Mouse (Mus musculus): ENCODE results near the gene Isoc2a.

The Isoc2a gene

DNA sequence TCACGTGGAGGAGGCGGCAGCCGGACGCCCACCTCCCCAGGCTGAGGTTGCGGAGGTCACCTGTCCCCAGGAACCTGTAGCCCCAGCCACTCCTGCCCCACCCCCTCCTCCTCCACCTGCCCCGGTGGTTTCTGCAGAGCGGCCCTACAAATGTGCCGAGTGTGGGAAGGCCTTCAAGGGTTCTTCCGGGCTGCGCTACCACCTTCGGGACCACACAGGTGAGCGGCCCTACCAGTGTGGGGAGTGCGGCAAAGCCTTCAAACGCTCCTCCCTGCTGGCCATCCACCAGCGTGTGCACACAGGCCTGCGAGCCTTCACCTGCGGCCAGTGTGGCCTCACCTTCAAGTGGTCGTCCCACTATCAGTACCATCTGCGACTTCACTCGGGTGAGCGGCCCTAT, 43.0 kb downstream of the Isoc2a start:
- no peak for DNase-seq

DNA sequence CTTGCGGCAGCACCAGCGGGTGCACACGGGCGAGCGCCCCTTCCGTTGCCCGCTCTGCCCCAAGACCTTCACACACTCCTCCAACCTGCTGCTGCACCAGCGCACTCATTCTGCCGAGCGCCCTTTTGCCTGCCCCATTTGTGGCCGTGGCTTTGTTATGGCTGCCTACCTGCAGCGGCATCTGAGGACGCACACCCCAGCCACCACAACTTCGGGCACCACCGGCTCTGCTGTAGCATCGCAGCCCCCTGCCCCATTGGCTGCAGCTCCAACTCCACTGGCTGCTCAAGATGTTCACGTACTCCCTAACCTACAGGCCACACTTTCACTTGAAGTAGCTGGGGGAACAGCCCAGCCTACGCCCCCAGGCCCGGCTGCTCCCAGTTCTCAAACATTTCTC, 43.5 kb downstream of the Isoc2a start:
- DNase-seq = no peak

DNA sequence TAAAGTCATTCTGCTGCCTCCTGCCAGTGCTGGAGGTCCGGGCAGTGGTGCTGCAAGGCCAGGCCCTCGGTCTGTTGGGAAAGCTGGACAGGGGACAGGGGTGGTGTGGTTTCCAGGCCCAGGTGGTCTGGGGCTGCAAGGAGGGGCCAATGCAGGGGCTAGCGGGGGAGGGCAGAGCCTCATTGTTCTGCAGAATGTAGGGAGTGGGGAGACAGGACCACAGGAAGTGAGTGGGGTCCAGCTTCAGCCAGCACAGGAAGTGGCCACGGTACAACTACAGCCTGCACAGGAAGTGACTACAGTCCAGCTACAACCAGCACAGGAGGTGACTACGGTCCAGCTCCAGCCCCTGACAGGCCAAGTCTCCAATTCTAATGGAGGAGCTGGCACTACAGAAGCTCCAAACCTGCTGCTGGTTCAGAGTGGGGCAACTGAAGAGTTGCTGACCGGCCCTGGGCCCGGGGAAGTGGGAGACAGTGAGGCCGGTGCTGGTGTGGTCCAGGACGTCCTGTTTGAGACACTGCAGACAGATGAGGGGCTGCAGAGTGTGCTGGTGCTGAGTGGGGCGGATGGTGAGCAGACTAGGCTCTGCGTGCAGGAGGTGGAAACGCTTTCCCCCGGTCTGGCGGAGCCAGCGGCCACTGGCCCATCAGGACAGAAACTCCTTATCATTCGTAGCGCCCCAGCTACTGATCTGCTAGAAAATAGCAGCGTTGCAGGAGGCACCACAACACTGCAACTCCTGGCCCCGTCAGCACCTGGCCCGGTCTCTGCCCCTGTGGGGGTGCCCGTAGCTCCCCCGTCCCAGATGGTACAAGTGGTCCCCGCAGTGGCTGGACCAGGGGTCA, 44.2 kb downstream of the Isoc2a start:
- no peak for DNase-seq

DNA sequence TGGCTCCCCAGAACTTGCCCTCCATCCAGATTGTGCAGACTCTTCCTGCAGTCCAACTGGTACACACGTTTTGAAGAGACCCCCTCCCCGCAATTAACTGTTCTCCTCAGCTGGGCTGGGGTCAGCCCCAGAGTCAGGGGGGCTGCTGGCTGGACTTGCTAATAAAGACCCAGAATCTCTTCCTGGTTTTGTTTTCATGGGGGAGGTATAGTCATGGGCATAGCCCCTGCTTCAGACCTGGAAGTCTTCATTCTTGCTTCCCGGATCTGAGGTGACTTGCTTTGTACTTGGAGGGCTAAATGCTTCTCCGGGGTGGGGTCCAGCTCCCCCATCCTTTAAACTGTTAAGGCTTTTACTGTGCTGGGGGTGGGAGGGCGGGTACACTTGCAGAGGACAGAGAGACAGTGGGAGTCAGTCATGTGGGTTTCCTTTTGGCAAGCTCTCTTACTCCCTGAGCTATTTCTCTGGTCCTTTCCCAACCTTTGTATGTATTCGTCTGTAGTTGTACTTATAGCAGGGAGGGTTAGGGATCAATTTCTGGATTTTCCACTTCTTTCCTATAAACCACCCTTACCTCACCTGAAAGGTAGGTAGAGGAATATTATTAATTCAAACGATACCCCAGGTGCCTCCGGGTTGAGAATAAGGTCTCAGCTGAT, 45.0 kb downstream of the Isoc2a start, which contains the start of gene Nat14:
Gene Nat14 (plus strand): TSS at position 205 of the 659 bp plus-strand sequence.
- no peak for DNase-seq

DNA sequence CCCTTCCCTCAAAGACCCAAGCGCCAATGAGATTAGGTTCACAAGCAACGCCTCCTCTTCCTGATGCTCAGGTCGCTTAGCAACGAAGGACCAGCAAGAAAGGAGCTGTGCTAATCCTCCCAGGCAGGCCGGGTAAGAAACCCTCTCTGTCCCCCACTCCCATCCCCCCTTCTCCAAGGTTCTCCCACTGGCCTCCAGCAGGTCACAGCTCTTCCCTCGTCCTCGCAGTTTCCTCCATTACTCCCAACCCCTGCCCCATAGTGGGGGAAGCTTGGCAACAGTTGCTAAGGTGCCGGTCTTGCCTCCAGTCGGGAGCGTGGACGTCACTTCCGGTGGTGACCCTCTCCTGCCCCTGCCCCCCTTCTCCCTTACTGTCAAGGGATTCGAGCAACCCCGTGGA, 45.6 kb downstream of the Isoc2a start:
- DNase-seq = peak; percentile 72

DNA sequence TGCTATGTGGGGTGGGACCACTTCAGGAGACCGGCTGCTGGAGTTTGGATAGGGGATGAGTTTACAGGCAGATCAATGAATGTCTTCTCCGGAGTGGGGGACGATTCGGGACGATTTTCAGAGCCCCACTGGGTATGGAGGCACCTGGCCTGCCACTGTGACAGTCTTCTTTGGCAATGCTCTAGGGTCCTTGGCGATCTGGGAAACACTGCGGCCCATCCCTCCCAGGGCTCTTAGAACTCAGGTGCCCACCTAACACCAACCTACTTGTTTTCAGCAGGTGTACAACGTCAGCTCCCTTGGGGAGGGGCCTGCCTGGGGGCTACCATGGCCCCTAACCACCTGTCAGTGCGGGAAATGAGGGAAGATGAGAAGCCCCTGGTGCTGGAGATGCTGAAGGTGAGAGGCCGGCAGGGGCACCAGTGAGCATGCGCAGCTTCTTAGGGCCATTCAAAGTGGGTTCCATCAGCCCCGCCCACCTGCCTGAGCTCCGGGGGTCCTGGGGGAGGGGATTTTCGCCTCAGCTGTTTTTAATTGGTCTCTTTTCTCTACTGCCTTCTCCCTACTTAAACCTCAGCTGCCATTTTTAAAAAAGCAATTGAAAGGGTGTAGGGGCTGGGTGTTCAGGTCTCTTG, 46.1 kb downstream of the Isoc2a start:
- no peak for DNase-seq

DNA sequence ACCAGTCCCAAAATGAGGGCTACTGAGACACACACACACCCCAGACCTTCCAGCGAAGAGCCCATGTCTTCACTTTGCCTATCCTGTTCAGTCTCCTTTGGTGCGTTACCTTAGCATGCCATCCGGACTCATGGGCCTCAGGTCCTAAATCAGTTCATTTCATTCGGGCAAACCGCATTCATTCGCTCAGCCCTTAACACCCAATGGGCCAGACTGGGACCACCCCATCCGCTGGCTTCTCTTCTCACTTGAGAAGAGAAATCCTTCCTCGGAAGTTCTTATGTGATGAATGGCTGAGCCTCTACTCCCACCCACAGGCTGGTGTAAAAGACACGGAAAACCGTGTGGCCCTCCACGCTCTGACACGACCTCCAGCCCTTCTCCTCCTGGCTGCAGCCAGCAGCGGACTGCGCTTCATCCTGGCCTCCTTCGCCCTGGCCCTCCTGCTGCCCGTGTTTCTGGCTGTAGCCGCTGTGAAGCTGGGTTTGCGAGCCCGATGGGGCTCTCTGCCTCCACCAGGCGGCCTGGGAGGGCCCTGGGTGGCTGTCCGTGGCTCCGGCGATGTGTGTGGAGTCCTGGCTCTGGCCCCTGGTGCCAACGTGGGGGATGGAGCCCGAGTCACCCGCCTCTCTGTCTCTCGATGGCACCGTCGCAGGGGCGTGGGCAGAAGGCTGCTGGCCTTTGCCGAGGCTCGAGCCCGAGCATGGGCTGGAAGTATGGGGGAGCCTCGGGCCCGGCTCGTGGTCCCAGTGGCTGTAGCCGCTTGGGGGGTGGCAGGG, 46.8 kb downstream of the Isoc2a start:
- no peak for DNase-seq

DNA sequence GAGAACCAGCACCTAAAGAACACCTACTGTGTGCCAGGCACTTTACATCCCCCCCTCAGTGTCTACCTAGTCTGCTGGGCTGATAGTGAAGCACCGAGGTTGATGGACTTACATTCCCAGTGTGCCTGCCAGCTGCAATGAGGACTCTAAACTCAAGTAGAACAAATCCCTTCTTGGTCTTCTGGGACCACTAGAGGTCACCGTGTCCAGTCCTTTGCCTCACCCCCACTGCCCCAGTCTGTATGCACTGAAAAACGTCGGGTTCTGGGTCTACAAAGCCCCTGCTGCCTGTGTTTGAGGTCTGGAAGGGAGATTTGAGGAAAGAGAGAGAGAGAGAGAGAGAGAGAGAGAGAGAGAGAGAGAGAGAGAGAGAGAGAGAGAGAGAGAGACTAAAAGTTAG, 47.5 kb downstream of the Isoc2a start:
- no peak for DNase-seq

DNA sequence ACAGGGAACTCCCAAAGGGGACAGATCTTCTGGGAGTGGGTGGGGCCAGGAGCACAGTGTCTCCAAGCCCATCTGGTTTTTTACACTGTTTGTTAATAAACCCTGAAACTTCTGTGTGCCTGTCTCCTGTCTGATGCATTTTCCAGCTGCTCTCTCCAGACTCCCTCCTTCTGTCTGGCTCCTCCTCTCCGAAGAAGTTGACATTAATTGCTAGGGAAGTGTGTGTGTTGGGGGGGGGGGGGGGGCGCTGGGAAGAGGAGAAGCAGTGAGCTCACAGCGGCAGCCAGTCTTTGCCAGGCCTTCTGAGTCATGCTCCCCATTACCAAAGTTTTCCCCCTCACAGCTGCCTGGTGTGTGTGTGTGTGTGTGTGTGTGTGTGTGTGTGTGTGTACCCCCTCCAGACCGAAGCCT, 47.9 kb downstream of the Isoc2a start:
- DNase-seq = no peak

DNA sequence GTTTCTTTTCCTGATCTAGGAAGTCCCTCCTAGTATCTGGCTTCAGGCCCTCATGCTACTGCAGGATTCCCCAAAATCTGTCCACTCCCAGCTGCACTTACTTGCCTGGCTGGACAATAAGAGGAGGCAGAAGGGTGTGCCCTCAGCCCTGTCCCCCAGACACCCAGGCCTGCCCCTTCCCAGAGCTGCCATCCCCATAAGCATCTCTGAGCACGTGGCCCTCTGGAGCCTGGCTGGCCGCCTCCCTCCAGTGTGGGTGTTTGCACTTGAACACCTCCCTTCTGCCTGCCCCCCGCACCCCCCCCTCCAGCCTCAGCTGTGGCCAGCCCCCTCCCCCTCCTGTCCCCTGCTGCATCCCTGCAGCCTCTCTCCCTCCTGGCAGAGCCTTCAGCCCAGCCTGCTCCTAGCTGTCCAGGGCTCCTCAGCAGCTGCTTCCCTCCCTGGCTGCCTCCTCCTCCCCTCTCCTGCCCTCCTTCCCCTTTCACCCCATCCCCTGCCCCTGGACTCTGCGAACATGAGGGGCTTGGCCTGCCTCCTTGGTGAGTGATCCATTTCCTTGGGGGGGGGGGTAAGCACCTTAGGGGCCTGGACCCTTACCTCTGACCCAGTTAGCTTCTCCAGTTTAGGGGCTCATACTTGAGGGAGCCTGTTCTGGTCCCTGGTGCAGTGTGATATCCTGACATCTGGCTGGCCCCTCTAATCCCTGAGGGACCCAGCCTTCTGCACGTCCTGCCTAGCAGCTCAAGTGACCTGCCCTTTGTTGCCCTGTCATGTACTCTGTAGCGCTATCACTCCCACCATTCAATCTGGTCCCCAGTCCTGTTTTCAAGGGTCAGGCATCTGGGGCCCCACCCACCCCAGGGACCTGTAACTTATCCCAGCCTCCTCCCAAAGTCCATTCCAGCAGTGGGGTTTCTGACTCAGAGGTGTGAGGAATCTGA, 48.8 kb downstream of the Isoc2a start, which contains the start of gene Ssc5d:
Gene Ssc5d (plus strand): TSS at position 345 of the 941 bp plus-strand sequence.
- no peak for DNase-seq

DNA sequence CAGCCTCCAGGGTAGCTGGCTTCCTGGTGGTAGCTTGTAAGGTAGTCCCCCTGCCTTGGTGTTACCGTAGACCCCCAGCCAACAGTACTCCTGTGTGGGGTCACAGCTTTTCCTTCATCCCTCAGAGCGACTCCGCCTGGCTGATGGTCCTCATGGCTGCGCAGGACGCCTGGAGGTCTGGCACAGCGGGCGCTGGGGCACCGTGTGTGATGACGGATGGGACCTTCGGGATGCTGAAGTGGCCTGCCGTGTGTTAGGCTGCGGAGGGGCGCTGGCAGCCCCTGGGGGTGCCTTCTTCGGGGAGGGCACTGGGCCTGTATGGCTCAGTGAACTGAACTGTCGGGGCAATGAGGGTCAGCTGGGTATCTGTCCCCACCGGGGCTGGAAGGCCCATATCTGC, 49.9 kb downstream of the Isoc2a start:
- DNase-seq = no peak

DNA sequence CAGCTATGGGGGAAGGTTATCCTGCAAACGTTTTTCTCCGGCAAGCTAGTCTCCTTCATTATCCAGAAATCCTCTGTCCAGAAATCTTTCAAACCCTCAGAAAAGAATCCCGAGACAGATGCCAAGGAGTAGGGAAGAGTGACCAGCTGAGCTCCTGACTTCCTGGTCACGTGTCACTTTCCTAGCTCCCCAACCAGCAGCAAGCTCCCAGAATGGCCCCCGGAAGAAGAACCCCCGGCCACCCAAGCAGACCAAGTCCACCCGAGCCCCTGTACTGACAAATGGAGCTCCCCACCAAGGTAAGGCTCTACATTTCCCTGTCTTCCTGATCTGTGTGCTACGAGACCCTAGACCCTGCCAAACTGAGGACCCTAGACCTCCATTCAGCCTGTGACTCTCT, 50.8 kb downstream of the Isoc2a start:
- no peak for DNase-seq

DNA sequence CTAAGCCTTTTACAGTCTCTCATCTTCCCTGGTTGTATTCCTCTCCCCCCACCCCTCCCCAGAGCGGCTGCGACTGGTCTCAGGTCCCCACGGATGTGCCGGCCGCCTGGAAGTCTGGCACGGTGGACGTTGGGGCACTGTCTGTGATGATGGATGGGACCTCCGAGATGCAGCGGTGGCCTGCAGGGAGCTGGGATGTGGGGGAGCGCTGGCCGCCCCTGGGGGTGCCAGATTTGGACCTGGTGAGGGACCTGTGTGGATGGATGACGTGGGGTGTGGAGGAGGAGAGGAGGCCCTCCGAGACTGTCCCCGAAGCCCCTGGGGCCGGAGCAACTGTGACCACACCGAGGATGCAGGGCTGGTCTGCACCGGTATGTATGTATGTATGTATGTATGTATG, 51.4 kb downstream of the Isoc2a start:
- no peak for DNase-seq

DNA sequence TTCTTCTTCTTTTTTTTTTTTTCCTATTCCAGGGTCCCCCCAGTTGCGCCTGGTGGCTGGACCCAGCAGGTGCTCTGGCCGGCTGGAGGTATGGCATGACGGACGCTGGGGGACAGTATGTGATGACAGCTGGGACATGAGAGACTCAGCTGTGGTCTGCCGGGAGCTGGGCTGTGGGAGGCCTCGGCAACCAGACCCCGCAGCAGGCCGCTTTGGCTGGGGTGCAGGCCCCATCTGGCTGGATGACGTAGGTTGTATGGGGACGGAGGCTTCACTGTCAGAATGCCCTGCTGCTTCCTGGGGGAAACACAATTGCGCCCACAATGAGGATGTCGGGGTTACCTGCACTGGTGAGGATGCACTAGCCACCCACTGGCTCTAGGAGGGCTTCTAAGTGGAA, 56.1 kb downstream of the Isoc2a start:
- no peak for DNase-seq

DNA sequence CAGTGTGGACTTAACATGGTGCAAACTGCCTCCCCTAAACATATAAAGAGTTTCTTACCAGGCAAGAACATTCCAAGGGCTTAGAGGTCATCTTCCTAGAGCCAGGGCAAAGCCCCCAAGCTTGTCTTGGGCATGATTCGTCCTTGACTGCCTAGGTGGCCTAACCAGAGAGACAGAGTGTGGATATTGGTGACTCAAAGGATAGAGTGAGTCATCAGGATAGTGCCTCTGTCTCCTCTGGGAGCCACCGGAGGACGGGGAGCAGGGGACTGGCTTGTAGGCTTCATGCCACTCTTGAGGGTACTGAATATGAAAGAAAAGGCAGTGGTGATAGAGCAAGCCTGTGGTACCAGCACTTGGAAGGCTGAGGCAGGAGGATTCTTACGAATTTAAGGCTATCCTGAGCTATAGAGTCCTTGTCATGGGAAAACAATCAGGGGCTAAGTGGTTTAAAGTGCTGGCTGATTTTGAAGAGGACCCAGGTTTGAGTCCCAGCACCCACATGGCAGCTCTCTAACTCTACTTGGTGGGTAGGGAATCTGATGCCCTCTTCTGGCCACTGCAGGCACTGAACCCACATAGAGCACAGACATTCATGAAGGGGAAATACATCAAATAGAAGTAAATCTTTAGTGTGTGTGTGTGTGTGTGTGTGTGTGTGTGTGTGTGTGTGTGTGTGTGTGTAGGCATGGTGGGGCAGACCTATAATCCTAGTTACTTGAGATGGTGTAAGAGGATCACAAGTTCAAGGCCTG, 57.4 kb downstream of the Isoc2a start:
- DNase-seq = no peak

DNA sequence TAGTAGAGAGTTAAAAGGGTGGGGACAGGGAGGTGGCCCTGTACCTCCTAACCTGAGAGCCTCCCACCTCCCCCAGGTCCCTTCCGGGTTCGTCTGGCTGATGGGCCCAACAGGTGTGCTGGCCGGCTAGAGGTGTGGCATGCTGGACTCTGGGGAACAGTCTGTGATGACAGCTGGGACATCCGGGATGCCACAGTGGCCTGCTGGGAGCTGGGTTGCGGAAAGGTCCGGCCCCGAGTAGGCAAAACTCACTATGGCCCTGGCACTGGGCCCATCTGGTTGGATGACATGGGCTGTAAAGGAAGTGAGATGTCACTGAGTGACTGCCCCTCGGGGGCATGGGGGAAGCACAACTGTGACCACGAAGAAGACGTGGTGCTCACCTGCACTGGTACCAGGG, 59.9 kb downstream of the Isoc2a start:
- no peak for DNase-seq

DNA sequence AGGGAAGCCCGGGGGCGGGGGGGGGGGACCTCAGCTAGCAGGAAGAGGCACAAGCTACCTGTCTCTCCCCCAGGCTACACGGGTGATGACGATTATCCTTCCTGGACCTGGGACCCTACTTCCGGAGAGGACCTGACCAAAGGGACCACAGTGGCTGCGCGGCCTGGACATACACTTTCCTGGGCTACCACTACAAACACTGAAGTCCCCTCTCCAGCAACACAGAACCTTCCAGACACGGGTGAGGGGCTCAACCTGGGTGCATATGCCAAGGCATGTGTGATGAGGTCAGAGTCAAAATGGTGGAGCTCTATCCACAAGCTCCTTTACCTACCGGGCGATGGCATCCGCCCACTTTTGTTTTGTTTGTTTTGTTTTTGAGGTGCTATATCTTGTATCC, 60.4 kb downstream of the Isoc2a start:
- DNase-seq = no peak

DNA sequence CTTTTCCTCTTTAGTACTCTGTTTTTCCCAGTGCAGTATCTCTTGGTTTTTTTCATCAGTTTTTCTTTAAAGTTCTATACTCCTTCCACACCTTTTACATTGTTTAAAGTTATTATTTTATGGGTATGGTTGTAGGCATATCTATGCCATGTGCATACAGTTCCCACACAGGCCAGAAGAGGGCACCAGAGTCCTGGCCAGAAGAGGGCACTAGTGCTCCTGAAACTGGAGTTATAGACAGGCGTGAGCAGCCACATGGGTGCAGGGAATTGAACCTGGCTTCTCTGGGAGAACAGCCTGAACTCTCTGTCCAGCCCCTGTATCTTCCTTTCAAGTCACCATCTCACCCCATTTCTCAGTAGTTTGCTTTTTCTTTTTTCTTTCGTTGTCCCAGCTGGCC, 61.5 kb downstream of the Isoc2a start:
- DNase-seq = peak; percentile 54

DNA sequence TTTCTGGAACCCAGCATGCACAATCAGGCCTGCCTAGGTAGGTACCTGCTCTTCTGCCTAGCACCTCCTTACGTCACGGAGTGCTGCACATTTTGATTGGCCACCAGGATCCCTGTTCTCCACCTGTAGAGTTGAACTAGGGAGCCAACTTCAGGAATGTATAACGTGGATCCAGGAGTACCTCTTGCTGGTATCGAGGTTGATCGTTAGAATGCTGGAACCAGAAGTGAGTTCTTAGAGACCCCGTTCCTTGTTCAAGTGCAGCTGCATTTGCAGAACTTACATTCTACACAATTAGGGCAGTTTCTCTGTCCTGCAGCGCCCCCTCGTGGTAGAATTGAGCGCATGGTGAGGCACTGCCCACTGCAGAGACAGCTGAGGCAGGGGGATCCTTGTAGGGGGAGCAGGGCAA, 63.1 kb downstream of the Isoc2a start:
- peak; percentile 90 for DNase-seq

DNA sequence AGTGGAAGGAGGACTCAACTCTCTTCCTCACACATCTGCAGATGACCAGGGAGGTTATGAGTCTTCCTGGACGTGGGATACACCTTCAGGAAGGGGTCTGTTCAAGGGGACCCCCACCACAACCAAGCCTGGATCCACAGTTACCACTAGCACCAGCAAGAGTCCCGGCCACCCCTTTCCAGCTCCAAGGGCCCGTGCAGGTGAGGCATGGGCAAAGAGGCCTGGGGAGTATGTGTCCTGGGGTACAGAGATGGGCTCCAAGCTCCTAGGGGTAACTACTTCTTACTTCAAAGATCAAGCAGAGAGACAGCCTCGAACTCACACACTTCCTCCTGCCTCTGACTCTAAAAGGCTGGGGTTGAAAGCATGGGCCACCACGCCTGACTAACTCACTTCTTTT, 65.7 kb downstream of the Isoc2a start:
- DNase-seq = no peak

DNA sequence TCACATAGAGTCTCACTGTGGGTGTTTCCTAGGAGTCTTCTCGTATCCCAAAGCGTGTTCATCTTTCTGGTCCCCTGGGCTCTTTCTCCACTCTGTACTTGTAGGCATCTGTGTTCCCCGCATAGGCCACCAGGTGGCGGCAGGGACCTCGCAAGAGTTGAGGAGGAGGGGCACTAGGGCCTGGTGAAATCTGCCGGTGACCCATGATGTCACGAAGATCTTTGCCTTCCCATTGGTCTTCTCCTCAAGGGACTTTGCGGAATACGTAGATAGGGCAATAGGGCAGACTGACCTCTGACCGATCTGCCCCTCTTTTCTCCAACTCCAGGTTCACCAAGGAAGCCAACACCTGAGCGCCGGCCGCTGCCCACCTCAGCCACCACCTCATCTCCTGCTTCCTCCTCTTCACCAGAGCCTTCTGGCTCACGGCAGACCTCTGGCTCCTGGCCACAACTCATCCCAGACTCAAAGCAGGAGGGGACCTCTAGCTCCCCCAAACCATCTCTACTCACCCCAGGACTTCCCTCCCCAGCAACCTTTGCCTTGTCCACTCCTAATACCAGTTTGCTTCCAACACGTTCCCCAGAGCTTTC, 66.4 kb downstream of the Isoc2a start:
- DNase-seq = peak; percentile 95

Measured in kidney, adult 11 months (tissue).